Mouse (Mus musculus) intestine, embryonic 15.5 days (tissue): Measurements from ENCODE around the gene Epx. TPM values are rescaled to one million over a fixed set of nuclear protein-coding genes. Genes with fewer than 3 reads are reported as not detected.
A peak's percentile ranks its signal among the peaks of the same experiment; 100 is the strongest.

Experiments
- ATAC-seq: fragments of 200-750 bp; cut with Nextera tagmentation; 2 replicates; pipeline ENCODE4 v1.8.0; 2017; ENCODE audit warnings: moderate TSS enrichment, moderate library complexity
- H3K27ac ChIP-seq: fragments of 300-500 bp; sonication (generic); 2 replicates; pipeline ENCODE4 v1.5.1; 2015; ENCODE audit warnings: mild to moderate bottlenecking, inconsistent platforms
- H3K27me3 ChIP-seq: fragments of 300-500 bp; sonication (generic); replicated peaks from 2 replicates; pipeline ENCODE4 v1.6.1; 2015; ENCODE audit warnings: inconsistent platforms
- H3K36me3 ChIP-seq: fragments of 300-500 bp; sonication (generic); 2 replicates; pipeline ENCODE4 v1.6.1; 2015; ENCODE audit warnings: inconsistent platforms
- H3K4me1 ChIP-seq: fragments of 300-500 bp; sonication (generic); replicated peaks from 2 replicates; pipeline ENCODE4 v1.6.1; 2015; ENCODE audit warnings: inconsistent platforms
- H3K4me2 ChIP-seq: fragments of 300-500 bp; sonication (generic); replicated peaks from 2 replicates; pipeline ENCODE4 v1.6.1; 2015; ENCODE audit warnings: mild to moderate bottlenecking, inconsistent platforms
- H3K4me3 ChIP-seq: fragments of 300-500 bp; sonication (generic); replicated peaks from 2 replicates; pipeline ENCODE4 v1.5.1; 2015; ENCODE audit warnings: inconsistent platforms
- H3K9ac ChIP-seq: fragments of 300-500 bp; sonication (generic); 2 replicates; pipeline ENCODE4 v1.6.1; 2015; ENCODE audit warnings: inconsistent platforms
- H3K9me3 ChIP-seq: fragments of 300-500 bp; sonication (generic); 2 replicates; pipeline ENCODE4 v1.6.1; 2016; ENCODE audit warnings: inconsistent platforms
- WGBS: fragments of 180-500 bp; shearing (Covaris S2); methylation state at CpG from one replicate; pipeline ENCODE4 v1.1.7; 2015; 5-methylcytosine and 5-hydroxymethylcytosine counted together
- polyA plus RNA-seq: library from polyadenylated mRNA; unstranded; fragments of >200 nt; fragmentation: Nextera tagmentation; extraction: Ambion mirVana; gene quantifications from 2 replicates; pipeline ENCODE4 v1.2.1, GENCODE M21; 2015

The Epx gene
- polyA plus RNA-seq, 1 experiment from 2014 or later: 0.14 TPM

- 0 out of 2 replicates have a peak, but pooled peaks cover 4% of the 10 kb centered on the region for H3K27me3 ChIP-seq
- no peak overlapping the region for H3K4me3 ChIP-seq
- H3K4me2 ChIP-seq: no peak overlapping the region
- H3K9ac ChIP-seq: no peak overlapping the region
- 0 out of 2 replicates have a peak, but pooled peaks cover 5% of the 10 kb centered on the region for H3K4me1 ChIP-seq
- no peak for ATAC-seq
- H3K36me3 ChIP-seq: no peaks in the 10 kb centered on the region
- H3K9me3 ChIP-seq: no peaks in the 10 kb centered on the region
- WGBS: 51% methylated on average over 5 of the region's 5 CpGs
- no peak overlapping the region for H3K27ac ChIP-seq
Measured at GRCm38 (mm10) chr11:87821502-87821901, 53.8 kb downstream of the Epx start.

GRCm38 (mm10) chr11:87817443-87817773 lies 57.9 kb downstream of the Epx start:
- no peak overlapping the region for H3K27ac ChIP-seq
- H3K9ac ChIP-seq: peak overlapping the region; percentile 37; the same call in 1 of the 2 replicates
- no peak for ATAC-seq
- peak overlapping the region; percentile 41 for H3K4me3 ChIP-seq
- H3K36me3 ChIP-seq: no peaks in the 10 kb centered on the region
- H3K4me1 ChIP-seq: 0 out of 2 replicates have a peak, but pooled peaks cover 5% of the 10 kb centered on the region
- peak overlapping the region; percentile 81 for H3K4me2 ChIP-seq
- H3K27me3 ChIP-seq: peaks cover 9% of the 10 kb centered on the region; the same call in 1 of the 2 replicates
- H3K9me3 ChIP-seq: no peaks in the 10 kb centered on the region
- 30% methylated on average over 4 of the region's 4 CpGs for WGBS

GRCm38 (mm10) chr11:87816707-87817442 lies 58.5 kb downstream of the Epx start:
- ATAC-seq: peak; percentile 43; the same call in 1 of the 2 replicates
- Histone ChIP-seq H3K4me2 (peak overlapping the region; percentile 81), H3K27ac (no peak overlapping the region), H3K27me3 (peaks cover 9% of the 10 kb centered on the region; the same call in 1 of the 2 replicates), H3K4me3 (peak overlapping the region; percentile 41), H3K36me3 (no peaks in the 10 kb centered on the region), H3K9me3 (no peaks in the 10 kb centered on the region), H3K4me1 (0 out of 2 replicates have a peak, but pooled peaks cover 5% of the 10 kb centered on the region), H3K9ac (peak overlapping the region; percentile 37)
- WGBS: 3% methylated on average over 31 of the region's 31 CpGs

- peaks cover 9% of the 10 kb centered on the region; the same call in 1 of the 2 replicates for H3K27me3 ChIP-seq
- no peak overlapping the region for H3K4me3 ChIP-seq
- 72% methylated on average over 8 of the region's 8 CpGs for WGBS
- H3K36me3 ChIP-seq: no peaks in the 10 kb centered on the region
- no peak overlapping the region for H3K27ac ChIP-seq
- no peak overlapping the region for H3K4me2 ChIP-seq
- 0 out of 2 replicates have a peak, but pooled peaks cover 5% of the 10 kb centered on the region for H3K4me1 ChIP-seq
- no peaks in the 10 kb centered on the region for H3K9me3 ChIP-seq
- H3K9ac ChIP-seq: no peak overlapping the region
- ATAC-seq: no peak
Measured at GRCm38 (mm10) chr11:87814831-87815230, 60.5 kb downstream of the Epx start.

Other genes starting within 250 kb of the Epx start
- 14.1 and 14.7 TPM in 2 replicates for gene Rnf43, start 212.8 kb downstream of the Epx start, polyA plus RNA-seq
- gene Supt4a, start 138.0 kb downstream of the Epx start, polyA plus RNA-seq: 117 and 121 TPM in 2 replicates
- 0.96 and 1.5 TPM in 2 replicates for gene Tspoap1, start 115.0 kb downstream of the Epx start, polyA plus RNA-seq
- gene Mpo, start 82.0 kb downstream of the Epx start, polyA plus RNA-seq: 2.9 and 5.9 TPM in 2 replicates
- gene Lpo, start 47.2 kb downstream of the Epx start, polyA plus RNA-seq: 0.05 TPM in 1 of 2 replicates, not detected in the other
- 10.2 and 10.5 TPM in 2 replicates for gene Mks1, start 22.3 kb downstream of the Epx start, polyA plus RNA-seq
- gene Olfr462, start 16.7 kb upstream of the Epx start, polyA plus RNA-seq: not detected in 2 replicates
- gene Olfr463, start 21.9 kb upstream of the Epx start, polyA plus RNA-seq: not detected in 2 replicates
- not detected in 2 replicates for gene Olfr464, start 45.4 kb upstream of the Epx start, polyA plus RNA-seq
- gene Dynll2, start 112.0 kb upstream of the Epx start, polyA plus RNA-seq: 27.7 and 27.8 TPM in 2 replicates
- gene Srsf1, start 171.8 kb upstream of the Epx start, polyA plus RNA-seq: 237 and 244 TPM in 2 replicates
- gene Vezf1, start 192.7 kb upstream of the Epx start, polyA plus RNA-seq: 30.4 and 32.4 TPM in 2 replicates
- gene Cuedc1, start 222.5 kb upstream of the Epx start, polyA plus RNA-seq: 14.2 and 17.6 TPM in 2 replicates